Mouse (Mus musculus) forebrain, postnatal 0 days (tissue): ENCODE data around the gene H2-Oa. TPM values are rescaled to one million over a fixed set of nuclear protein-coding genes. Genes with fewer than 3 reads are reported as not detected.

ENCODE experiments used
- ATAC-seq: fragments of 200-750 bp; cut with Nextera tagmentation; 2 replicates; pipeline ENCODE4 v1.8.0; 2017; ENCODE audit warnings: mild to moderate bottlenecking, moderate library complexity
- DNase-seq: peaks from one replicate; pipeline ENCODE4 v3.0.0-alpha.2; 2015
- H3K27ac ChIP-seq: fragments of 300-500 bp; sonication (generic); 2 replicates; pipeline ENCODE4 v1.5.1; 2014; ENCODE audit warnings: low read depth, mild to moderate bottlenecking, antibody characterized with exemption, low read length, moderate library complexity, mixed read lengths
- H3K27me3 ChIP-seq: fragments of 300-500 bp; sonication (generic); 2 replicates; pipeline ENCODE4 v1.6.1; 2014; ENCODE audit warnings: mild to moderate bottlenecking, low read length, mixed read lengths; ENCODE audit not compliant: insufficient read depth
- H3K36me3 ChIP-seq: fragments of 300-500 bp; sonication (generic); 2 replicates; pipeline ENCODE4 v1.6.1; 2014; ENCODE audit warnings: mild to moderate bottlenecking, moderate library complexity; ENCODE audit not compliant: insufficient read depth
- H3K4me1 ChIP-seq: fragments of 300-500 bp; sonication (generic); 2 replicates; pipeline ENCODE4 v1.6.1; 2014; ENCODE audit warnings: antibody characterized with exemption; ENCODE audit not compliant: insufficient read depth
- H3K4me2 ChIP-seq: fragments of 300-500 bp; sonication (generic); 2 replicates; pipeline ENCODE4 v1.6.1; 2014; ENCODE audit warnings: low read depth, mild to moderate bottlenecking, moderate library complexity
- H3K4me3 ChIP-seq: fragments of 300-500 bp; sonication (generic); 2 replicates; pipeline ENCODE4 v1.5.1; 2014; ENCODE audit warnings: low read depth, low read length, mixed read lengths
- H3K9ac ChIP-seq: fragments of 300-500 bp; sonication (generic); 2 replicates; pipeline ENCODE4 v1.6.1; 2014; ENCODE audit warnings: mild to moderate bottlenecking
- H3K9me3 ChIP-seq: fragments of 300-500 bp; sonication (generic); 2 replicates; pipeline ENCODE4 v1.6.1; 2016; ENCODE audit warnings: low read length
- CTCF ChIP-seq: sonication (generic); IDR thresholded peaks from 2 replicates; pipeline ENCODE4 v1.5.1; 2016; ENCODE audit warnings: antibody characterized with exemption, control low read depth, low read depth
- WGBS: fragments of 180-500 bp; shearing (Covaris S2); extraction: QIAGEN DNeasy Blood & Tissue Kit; methylation state at CpG from one replicate; pipeline ENCODE4 v1.1.7; 2014; 5-methylcytosine and 5-hydroxymethylcytosine counted together
- polyA plus RNA-seq: library from polyadenylated mRNA; unstranded; fragments of >200 nt; fragmentation: Nextera tagmentation; extraction: Ambion mirVana; gene quantifications from 2 replicates; pipeline ENCODE4 v1.2.1, GENCODE M21; 2015
- total RNA-seq: library from RNA; depleted of rRNA; stranded (reverse); fragments of >200 nt; gene quantifications from 2 replicates; pipeline ENCODE4 v1.2.3, GENCODE M21; 2014

Gene H2-Oa
- total and polyA plus RNA-seq, 2 experiments from 2014 or later: not detected

- 0 out of 2 replicates have a peak overlapping the region, but pooled peaks have one; percentile 85 for H3K27ac ChIP-seq
- peak overlapping the region; percentile 72 for H3K4me3 ChIP-seq
- DNase-seq (no peak), ATAC-seq (no peak)
- peak overlapping the region; percentile 76 for H3K9ac ChIP-seq
- peak overlapping the region; percentile 85 for H3K4me2 ChIP-seq
- WGBS: 1% methylated on average over 5 of the region's 5 CpGs
- peaks cover 4% of the 10 kb centered on the region; the same call in 1 of the 2 replicates for H3K4me1 ChIP-seq
- H3K27me3 ChIP-seq: no peaks in the 10 kb centered on the region
- H3K9me3 ChIP-seq: no peaks in the 10 kb centered on the region
- TF ChIP-seq CTCF: no peak
- H3K36me3 ChIP-seq: peaks cover 51% of the 10 kb centered on the region
These were observed 25.4 kb downstream of the H2-Oa start for GRCm38 (mm10) chr17:34117421-34118112.

GRCm38 (mm10) chr17:34118113-34118872, 26.2 kb downstream of the H2-Oa start:
- H3K27ac ChIP-seq: peak overlapping the region; percentile 85
- DNase-seq: peak; percentile 65
- TF ChIP-seq CTCF: no peak
- no peaks in the 10 kb centered on the region for H3K9me3 ChIP-seq
- H3K36me3 ChIP-seq: peaks cover 44% of the 10 kb centered on the region
- H3K4me3 ChIP-seq: peak overlapping the region; percentile 72
- H3K4me2 ChIP-seq: peak overlapping the region; percentile 85
- H3K9ac ChIP-seq: peak overlapping the region; percentile 76
- no peak for ATAC-seq
- WGBS: under 1% methylated on average over 67 of the region's 67 CpGs
- peaks cover 4% of the 10 kb centered on the region; the same call in 1 of the 2 replicates for H3K4me1 ChIP-seq
- H3K27me3 ChIP-seq: no peaks in the 10 kb centered on the region

GRCm38 (mm10) chr17:34118873-34119248, 26.7 kb downstream of the H2-Oa start:
- DNase-seq (no peak), ATAC-seq (peak; percentile 49)
- H3K4me3 ChIP-seq: peak overlapping the region; percentile 72
- WGBS: 2% methylated on average over 38 of the region's 38 CpGs
- H3K9ac ChIP-seq: peak overlapping the region; percentile 76
- H3K4me2 ChIP-seq: peak overlapping the region; percentile 85
- no peaks in the 10 kb centered on the region for H3K27me3 ChIP-seq
- H3K9me3 ChIP-seq: no peaks in the 10 kb centered on the region
- no peak; the same call in 1 of the 2 replicates for TF ChIP-seq CTCF
- H3K36me3 ChIP-seq: peaks cover 38% of the 10 kb centered on the region
- H3K27ac ChIP-seq: peak overlapping the region; percentile 85
- peaks cover 7% of the 10 kb centered on the region; the same call in 1 of the 2 replicates for H3K4me1 ChIP-seq

- peak; percentile 81 for ATAC-seq
- Histone ChIP-seq H3K4me3 (peak within 1 kb of the TSS; percentile 72), H3K9ac (peak within 1 kb of the TSS; percentile 87), H3K36me3 (peaks cover 32% of the 10 kb centered on the region), H3K27ac (peak within 1 kb of the TSS; percentile 100), H3K4me2 (peak within 1 kb of the TSS; percentile 88), H3K27me3 (no peaks in the 10 kb centered on the region), H3K4me1 (peaks cover 9% of the 10 kb centered on the region; the same call in 1 of the 2 replicates), H3K9me3 (no peaks in the 10 kb centered on the region)
- WGBS: 3% methylated on average over 96 of the region's 96 CpGs
- no peak; the same call in 1 of the 2 replicates for TF ChIP-seq CTCF
- DNase-seq: peak; percentile 100
These were observed 27.4 kb downstream of the H2-Oa start, which contains the start of gene H2-DMa for GRCm38 (mm10) chr17:34119249-34120179. H2-DMa (plus strand) TSS chr17:34119541.

GRCm38 (mm10) chr17:34120180-34120723, 28.1 kb downstream of the H2-Oa start:
- Histone ChIP-seq H3K27me3 (no peaks in the 10 kb centered on the region), H3K9me3 (no peaks in the 10 kb centered on the region), H3K4me1 (peaks cover 9% of the 10 kb centered on the region; the same call in 1 of the 2 replicates), H3K4me2 (peak overlapping the region; percentile 88), H3K4me3 (peak overlapping the region; percentile 59), H3K27ac (peak overlapping the region; percentile 100), H3K9ac (peak overlapping the region; percentile 87), H3K36me3 (peaks cover 25% of the 10 kb centered on the region)
- 2% methylated on average over 33 of the region's 42 CpGs for WGBS
- ATAC-seq (no peak), DNase-seq (peak; percentile 88)
- no peak for TF ChIP-seq CTCF

GRCm38 (mm10) chr17:34120814-34121171, 28.7 kb downstream of the H2-Oa start:
- under 1% methylated on average over 30 of the region's 31 CpGs for WGBS
- TF ChIP-seq CTCF: peak; percentile 24
- Histone ChIP-seq H3K4me1 (peaks cover 9% of the 10 kb centered on the region; the same call in 1 of the 2 replicates), H3K36me3 (peaks cover 19% of the 10 kb centered on the region), H3K27me3 (no peaks in the 10 kb centered on the region), H3K4me2 (peak overlapping the region; percentile 88), H3K4me3 (peak overlapping the region; percentile 59), H3K9ac (peak overlapping the region; percentile 87), H3K9me3 (no peaks in the 10 kb centered on the region), H3K27ac (peak overlapping the region; percentile 100)
- ATAC-seq: no peak
- no peak for DNase-seq
